Mouse (Mus musculus) liver, embryonic 14.5 days (tissue): ENCODE results near the gene Plekhg3.

Source experiments
- CTCF ChIP-seq: IDR thresholded peaks from 2 replicates; pipeline ENCODE4 v1.5.1; 2016; ENCODE audit warnings: antibody characterized with exemption, low read depth, control low read depth
- EP300 ChIP-seq: IDR thresholded peaks from 2 replicates; pipeline ENCODE4 v1.6.1; 2016; ENCODE audit warnings: antibody characterized with exemption, low read depth

DNA sequence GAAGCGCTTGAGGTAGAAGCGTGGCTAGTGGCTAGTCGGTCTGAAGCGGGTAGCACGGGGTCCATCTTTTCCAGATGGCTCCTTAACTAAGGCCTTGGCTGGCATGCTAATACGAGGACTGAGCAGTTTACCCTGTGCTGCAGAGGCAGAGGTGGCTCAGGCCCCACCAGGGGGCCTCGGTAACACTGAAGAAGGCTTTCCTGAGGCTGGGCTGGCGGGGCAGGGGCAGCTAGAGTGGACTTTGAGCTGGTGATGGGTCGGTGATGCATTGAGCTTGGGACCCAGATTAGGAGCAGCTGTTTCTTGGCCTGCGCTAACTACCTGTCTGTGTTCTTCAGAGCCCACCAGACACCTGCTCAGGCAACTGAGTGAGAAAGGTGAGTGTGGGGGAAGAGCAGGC is 40.6 kb downstream of the Plekhg3 start:
- TF ChIP-seq CTCF = peak; percentile 24; the same call in 1 of the 2 replicates
- no peak for TF ChIP-seq EP300
